Mouse (Mus musculus) C2C12 (cell line): ENCODE measurements around the gene Olfr1288. TPM values are rescaled to one million over a fixed set of nuclear protein-coding genes. Genes with fewer than 3 reads are reported as not detected.

Source experiments
- H3K27me3 ChIP-seq: one replicate; pipeline ENCODE4 v1.6.1; 2011; ENCODE audit not compliant: control insufficient read depth, insufficient read depth, insufficient read length
- H3K36me3 ChIP-seq: one replicate; pipeline ENCODE4 v1.6.1; 2011; ENCODE audit not compliant: control insufficient read depth, insufficient read depth
- H3K4me3 ChIP-seq: one replicate; pipeline ENCODE4 v1.5.1; 2011; ENCODE audit warnings: mild to moderate bottlenecking, control low read depth; ENCODE audit not compliant: poor library complexity, insufficient read depth, severe bottlenecking
- H3K79me2 ChIP-seq: one replicate; pipeline ENCODE4 v1.6.1; 2011; ENCODE audit not compliant: control insufficient read depth, insufficient read depth
- H3K79me3 ChIP-seq: one replicate; pipeline ENCODE4 v1.6.1; 2011; ENCODE audit warnings: low read depth, control low read depth
- H3ac ChIP-seq: one replicate; pipeline ENCODE3; 2011; ENCODE audit warnings: low read depth; ENCODE audit not compliant: control insufficient read depth, insufficient read length
- CTCF ChIP-seq: IDR thresholded peaks from one replicate; pipeline ENCODE4 v1.5.1; 2011; ENCODE audit not compliant: control insufficient read depth, insufficient read depth, insufficient read length
- MAX ChIP-seq: IDR thresholded peaks from one replicate; pipeline ENCODE4 v1.6.1; 2011; ENCODE audit warnings: mild to moderate bottlenecking, control low read depth
- MYOD1 ChIP-seq: IDR thresholded peaks from one replicate; pipeline ENCODE4 v1.6.1; 2011; ENCODE audit warnings: low read depth; ENCODE audit not compliant: control insufficient read depth, insufficient read length
- MYOG ChIP-seq: IDR thresholded peaks from one replicate; pipeline ENCODE4 v1.6.1; 2011; ENCODE audit not compliant: control insufficient read depth, insufficient read length; ENCODE audit errors: extremely low read depth
- USF1 ChIP-seq: IDR thresholded peaks from one replicate; pipeline ENCODE4 v1.6.1; 2011; ENCODE audit warnings: low read depth, mild to moderate bottlenecking, control low read depth, moderate library complexity
- polyA plus RNA-seq: library from polyadenylated mRNA; unstranded; fragments of >200 nt; fragmentation: generic; extraction: Trizol; gene quantifications from one replicate; pipeline ENCODE4 v1.2.1, GENCODE M21; 2012; ENCODE audit warnings: missing spikeins

The Olfr1288 gene
- polyA plus RNA-seq, 1 experiment, result not detected

DNA sequence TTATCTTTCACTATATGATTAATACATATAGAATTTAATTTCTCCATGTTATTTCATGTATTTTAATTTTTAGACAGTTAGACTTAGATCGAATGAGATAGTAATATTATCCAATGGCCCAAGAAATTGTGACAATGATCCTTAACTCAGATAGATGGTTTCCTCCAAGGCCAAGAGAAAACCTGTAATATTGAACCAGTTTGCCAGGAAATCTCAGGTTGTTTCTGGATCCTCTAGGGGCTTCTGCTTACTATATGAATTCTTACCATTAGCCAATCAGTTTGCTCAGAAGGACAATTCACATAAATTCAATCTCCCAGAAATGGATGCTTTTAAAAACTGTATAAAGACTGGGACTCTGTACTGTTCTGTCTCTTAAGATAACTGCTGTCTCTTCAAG is 51.0 kb downstream of the Olfr1288 start, which contains the start of gene Olfr1293-ps:
Gene Olfr1293-ps, plus strand, starts transcription at position 301 of the 400 bp plus-strand sequence.
- H3K36me3 ChIP-seq, result no peaks in the 10 kb centered on the region
- TF ChIP-seq MYOG (no peak), CTCF (no peak), MYOD1 (no peak), MAX (no peak), USF1 (no peak)
- H3ac ChIP-seq, result no peak within 1 kb of the TSS
- H3K4me3 ChIP-seq, result no peak within 1 kb of the TSS
- no peaks in the 10 kb centered on the region for H3K79me2 ChIP-seq
- H3K27me3 ChIP-seq, result no peaks in the 10 kb centered on the region
- no peaks in the 10 kb centered on the region for H3K79me3 ChIP-seq

Other genes starting within 250 kb of the Olfr1288 start
- not detected for gene 4930430A15Rik, start 244.5 kb upstream of the Olfr1288 start, polyA plus RNA-seq
- gene Olfr1275, start 238.8 kb upstream of the Olfr1288 start, polyA plus RNA-seq, result not detected
- not detected for gene Olfr1276, start 219.6 kb upstream of the Olfr1288 start, polyA plus RNA-seq
- gene Olfr1277, start 200.0 kb upstream of the Olfr1288 start, polyA plus RNA-seq, result not detected
- gene Olfr1278, start 184.0 kb upstream of the Olfr1288 start, polyA plus RNA-seq, result not detected
- not detected for gene Olfr1279, start 173.5 kb upstream of the Olfr1288 start, polyA plus RNA-seq
- gene Olfr1280, start 160.1 kb upstream of the Olfr1288 start, polyA plus RNA-seq, result not detected
- not detected for gene Olfr1281, start 147.6 kb upstream of the Olfr1288 start, polyA plus RNA-seq
- not detected for gene Olfr1282, start 138.0 kb upstream of the Olfr1288 start, polyA plus RNA-seq
- gene Olfr1283, start 107.3 kb upstream of the Olfr1288 start, polyA plus RNA-seq, result not detected
- gene Olfr1284, start 98.6 kb upstream of the Olfr1288 start, polyA plus RNA-seq, result not detected
- not detected for gene Olfr1286, start 51.0 kb upstream of the Olfr1288 start, polyA plus RNA-seq
- not detected for gene Olfr1287, start 25.0 kb upstream of the Olfr1288 start, polyA plus RNA-seq
- not detected for gene Olfr1289, start 6.7 kb downstream of the Olfr1288 start, polyA plus RNA-seq
- gene Olfr1290, start 19.7 kb downstream of the Olfr1288 start, polyA plus RNA-seq, result not detected
- not detected for gene Olfr1291-ps1, start 23.1 kb downstream of the Olfr1288 start, polyA plus RNA-seq
- gene Olfr1293-ps, start 51.1 kb downstream of the Olfr1288 start, polyA plus RNA-seq, result not detected
- gene Olfr1294, start 66.2 kb downstream of the Olfr1288 start, polyA plus RNA-seq, result not detected
- gene Olfr1295, start 95.6 kb downstream of the Olfr1288 start, polyA plus RNA-seq, result not detected
- not detected for gene Olfr1297, start 152.4 kb downstream of the Olfr1288 start, polyA plus RNA-seq
- not detected for gene Olfr1298, start 175.1 kb downstream of the Olfr1288 start, polyA plus RNA-seq
- gene Olfr1299, start 187.3 kb downstream of the Olfr1288 start, polyA plus RNA-seq, result not detected